Mouse (Mus musculus) midbrain, embryonic 13.5 days (tissue): ENCODE data around the gene Olfr1079. TPM values are rescaled to one million over a fixed set of nuclear protein-coding genes. Genes with fewer than 3 reads are reported as not detected.
"Not testable (repeated sequence)": the region's sequence is repeated elsewhere in the genome, so short reads cannot be mapped to it uniquely, and the experiment has no call there.

Source experiments
- ATAC-seq: fragments of 200-750 bp; cut with Nextera tagmentation; 2 replicates; pipeline ENCODE4 v1.8.0; 2017; ENCODE audit warnings: mild to moderate bottlenecking, moderate TSS enrichment, moderate library complexity
- H3K27ac ChIP-seq: fragments of 300-500 bp; sonication (generic); 2 replicates; pipeline ENCODE4 v1.5.1; 2015; ENCODE audit warnings: inconsistent platforms, mild to moderate bottlenecking, moderate library complexity
- H3K27me3 ChIP-seq: fragments of 300-500 bp; sonication (generic); 2 replicates; pipeline ENCODE4 v1.6.1; 2015; ENCODE audit warnings: mild to moderate bottlenecking, inconsistent platforms
- H3K36me3 ChIP-seq: fragments of 300-500 bp; sonication (generic); 2 replicates; pipeline ENCODE4 v1.6.1; 2015; ENCODE audit warnings: mild to moderate bottlenecking, inconsistent platforms
- H3K4me1 ChIP-seq: fragments of 300-500 bp; sonication (generic); replicated peaks from 2 replicates; pipeline ENCODE4 v1.6.1; 2015; ENCODE audit warnings: inconsistent platforms
- H3K4me2 ChIP-seq: fragments of 300-500 bp; sonication (generic); replicated peaks from 2 replicates; pipeline ENCODE4 v1.6.1; 2015; ENCODE audit warnings: moderate library complexity, mild to moderate bottlenecking, inconsistent platforms
- H3K4me3 ChIP-seq: fragments of 300-500 bp; sonication (generic); replicated peaks from 2 replicates; pipeline ENCODE4 v1.5.1; 2015; ENCODE audit warnings: mild to moderate bottlenecking, inconsistent platforms
- H3K9ac ChIP-seq: fragments of 300-500 bp; sonication (generic); replicated peaks from 2 replicates; pipeline ENCODE4 v1.6.1; 2015; ENCODE audit warnings: mild to moderate bottlenecking, inconsistent platforms
- H3K9me3 ChIP-seq: fragments of 300-500 bp; sonication (generic); 2 replicates; pipeline ENCODE4 v1.6.1; 2016; ENCODE audit warnings: mild to moderate bottlenecking, inconsistent platforms
- WGBS: fragments of 180-500 bp; shearing (Covaris S2); methylation state at CpG from one replicate; pipeline ENCODE4 v1.1.7; 2015; 5-methylcytosine and 5-hydroxymethylcytosine counted together
- polyA plus RNA-seq: library from polyadenylated mRNA; unstranded; fragments of >200 nt; fragmentation: Nextera tagmentation; extraction: Ambion mirVana; gene quantifications from 2 replicates; pipeline ENCODE4 v1.2.1, GENCODE M21; 2015

Olfr1079 gene
- polyA plus RNA-seq, result not detected in 2 replicates

DNA sequence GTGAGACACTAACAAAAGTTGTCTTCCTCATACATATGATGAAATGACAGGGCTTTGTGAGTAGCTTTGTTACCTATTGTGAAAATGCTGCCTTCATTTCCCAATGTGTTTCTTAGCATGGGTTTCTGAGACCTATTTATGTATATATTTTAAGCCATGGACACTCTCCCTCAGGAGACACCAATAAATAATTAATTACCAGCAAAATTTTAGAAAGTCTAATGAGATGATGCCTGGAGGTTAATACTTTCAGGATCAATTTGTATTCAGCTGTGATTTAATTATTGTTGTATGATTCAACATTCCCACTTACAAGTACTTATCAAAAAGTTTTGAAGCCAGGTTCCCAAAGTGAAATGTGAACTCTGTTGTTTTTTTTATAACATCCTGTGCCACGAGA lies at the start of gene Olfr1079:
Gene Olfr1079, minus strand, starts transcription at position 101 of the 400 bp plus-strand sequence.
- H3K9me3 ChIP-seq, result no peaks in the 10 kb centered on the region
- H3K9ac ChIP-seq, result no peak within 1 kb of the TSS
- H3K4me2 ChIP-seq, result no peak within 1 kb of the TSS
- no peak within 1 kb of the TSS for H3K4me3 ChIP-seq
- no peaks in the 10 kb centered on the region for H3K27me3 ChIP-seq
- no peaks in the 10 kb centered on the region for H3K36me3 ChIP-seq
- no peak within 1 kb of the TSS for H3K27ac ChIP-seq
- 63% methylated on average over 1 of the region's 1 CpGs for WGBS
- H3K4me1 ChIP-seq, result no peaks in the 10 kb centered on the region
- ATAC-seq, result no peak

DNA sequence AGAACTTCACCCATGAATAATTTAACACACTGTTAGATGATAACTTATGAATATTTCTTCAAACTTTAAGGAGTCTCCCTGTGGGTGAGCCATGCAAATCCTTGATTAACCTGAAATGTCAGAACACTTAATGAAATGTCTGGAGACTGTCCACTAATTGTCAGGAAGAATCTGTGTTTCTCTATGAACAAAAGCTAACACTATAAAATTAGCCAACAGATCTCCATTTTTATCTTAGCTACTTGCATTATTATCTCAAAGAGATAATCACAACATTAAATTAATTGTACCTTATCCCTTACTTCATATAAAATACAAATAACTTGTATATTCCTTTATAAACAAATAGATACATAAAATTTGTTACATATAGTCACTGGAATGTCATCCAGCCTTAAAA lies 15.9 kb upstream of the Olfr1079 start, which contains the start of gene Olfr1080:
Gene Olfr1080, minus strand, starts transcription at position 101 of the 400 bp plus-strand sequence.
- ATAC-seq, H3K4me3 ChIP-seq, H3K4me1 ChIP-seq, H3K4me2 ChIP-seq, H3K27ac ChIP-seq, H3K27me3 ChIP-seq, H3K9ac ChIP-seq, H3K9me3 ChIP-seq, H3K36me3 ChIP-seq: not testable (repeated sequence)

DNA sequence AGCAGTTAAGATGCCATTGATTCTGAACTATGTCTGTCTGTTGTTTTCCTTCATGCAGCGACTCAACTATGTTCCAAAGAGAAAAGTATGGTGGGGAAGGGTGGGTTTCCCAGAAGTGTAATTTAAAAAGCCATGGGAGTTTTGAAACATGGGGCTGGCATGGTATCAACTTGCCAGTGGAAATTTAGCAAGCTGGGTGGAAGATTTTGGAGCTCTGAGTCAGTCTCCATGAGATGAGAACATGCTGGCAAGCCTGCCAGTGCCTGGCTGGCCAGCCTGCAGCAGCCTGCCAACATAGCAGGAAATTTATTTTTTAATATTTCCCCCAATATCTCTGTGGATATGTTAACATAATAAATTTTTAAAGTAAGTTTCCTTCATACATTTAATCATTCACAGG lies 11.3 kb downstream of the Olfr1079 start:
- H3K4me3 ChIP-seq, result no peak overlapping the region

DNA sequence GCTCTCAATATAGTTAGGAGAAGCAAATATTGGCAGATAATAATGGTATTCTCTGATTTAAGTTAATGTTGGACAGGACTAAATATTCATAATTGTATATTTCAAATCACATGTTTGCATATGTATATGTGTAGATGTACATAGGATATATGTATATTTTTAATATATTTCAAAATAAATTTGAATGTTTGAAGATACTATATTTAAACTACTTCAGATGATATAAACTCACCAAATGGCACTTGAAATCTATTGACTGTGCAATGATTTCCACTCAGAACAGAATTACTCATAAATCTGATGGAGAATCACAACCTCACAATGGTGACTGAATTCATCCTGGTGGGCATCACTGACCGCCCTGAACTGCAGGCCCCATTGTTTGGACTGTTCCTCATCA lies 34.1 kb downstream of the Olfr1079 start, which contains the start of gene Olfr1076:
Gene Olfr1076, plus strand, starts transcription at position 301 of the 400 bp plus-strand sequence.
- WGBS, result 88% methylated on average over 1 of the region's 1 CpGs
- no peaks in the 10 kb centered on the region for H3K36me3 ChIP-seq
- ATAC-seq, result no peak
- H3K27me3 ChIP-seq, result no peaks in the 10 kb centered on the region
- no peak within 1 kb of the TSS for H3K27ac ChIP-seq
- H3K4me3 ChIP-seq, result no peak within 1 kb of the TSS
- no peaks in the 10 kb centered on the region for H3K9me3 ChIP-seq
- no peak within 1 kb of the TSS for H3K9ac ChIP-seq
- no peak within 1 kb of the TSS for H3K4me2 ChIP-seq
- no peaks in the 10 kb centered on the region for H3K4me1 ChIP-seq

More for the DNA sequence above, 11.3 kb downstream of the Olfr1079 start:
- Histone ChIP-seq H3K27me3 (no peaks in the 10 kb centered on the region), H3K27ac (no peak overlapping the region), H3K4me2 (no peak overlapping the region), H3K36me3 (no peaks in the 10 kb centered on the region), H3K9ac (no peak overlapping the region), H3K9me3 (no peaks in the 10 kb centered on the region), H3K4me1 (no peaks in the 10 kb centered on the region)
- 82% methylated on average over 1 of the region's 1 CpGs for WGBS
- no peak for ATAC-seq

DNA sequence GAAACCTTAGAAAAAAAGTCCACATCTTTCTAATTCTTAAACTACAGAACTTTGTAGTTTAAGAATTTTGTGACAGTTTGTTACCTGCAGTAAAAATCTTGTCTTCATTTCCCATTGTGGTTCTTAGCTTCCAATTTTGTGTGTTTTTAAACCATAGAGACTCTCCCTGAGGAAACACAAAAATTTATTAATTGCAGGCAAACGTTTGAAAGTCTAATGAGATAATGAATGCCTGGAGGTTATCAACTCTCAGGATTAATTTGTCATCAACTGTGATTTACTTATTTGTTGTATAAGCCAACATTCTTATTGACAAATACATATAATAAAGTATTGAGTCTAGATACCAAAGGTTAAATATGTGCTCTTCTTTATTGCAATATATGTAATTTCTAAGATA lies 55.0 kb downstream of the Olfr1079 start, which contains the start of gene Olfr228:
Gene Olfr228, minus strand, starts transcription at position 101 of the 400 bp plus-strand sequence.
- Histone ChIP-seq H3K9me3 (no peaks in the 10 kb centered on the region), H3K4me2 (no peak within 1 kb of the TSS), H3K4me3 (no peak within 1 kb of the TSS), H3K36me3 (no peaks in the 10 kb centered on the region), H3K27me3 (no peaks in the 10 kb centered on the region), H3K27ac (no peak within 1 kb of the TSS), H3K9ac (no peak within 1 kb of the TSS), H3K4me1 (no peaks in the 10 kb centered on the region)
- WGBS, result 57% methylated on average over 1 of the region's 1 CpGs
- no peak for ATAC-seq

Other genes with a start within 250 kb of the Olfr1079 start
- not detected in 2 replicates for gene Olfr1053, start 227.2 kb downstream of the Olfr1079 start, polyA plus RNA-seq
- not detected in 2 replicates for gene Olfr1054, start 207.0 kb downstream of the Olfr1079 start, polyA plus RNA-seq
- gene Olfr1055, start 192.2 kb downstream of the Olfr1079 start, polyA plus RNA-seq, result not detected in 2 replicates
- not detected in 2 replicates for gene Olfr1056, start 180.0 kb downstream of the Olfr1079 start, polyA plus RNA-seq
- gene Olfr1057, start 164.1 kb downstream of the Olfr1079 start, polyA plus RNA-seq, result not detected in 2 replicates
- gene Olfr1058, start 153.9 kb downstream of the Olfr1079 start, polyA plus RNA-seq, result not detected in 2 replicates
- gene Olfr1061, start 128.4 kb downstream of the Olfr1079 start, polyA plus RNA-seq, result not detected in 2 replicates
- gene Olfr1062, start 115.7 kb downstream of the Olfr1079 start, polyA plus RNA-seq, result not detected in 2 replicates
- gene Olfr1065, start 91.9 kb downstream of the Olfr1079 start, polyA plus RNA-seq, result not detected in 2 replicates
- gene Olfr1066, start 86.2 kb downstream of the Olfr1079 start, polyA plus RNA-seq, result not detected in 2 replicates
- not detected in 2 replicates for gene Olfr228, start 55.1 kb downstream of the Olfr1079 start, polyA plus RNA-seq
- not detected in 2 replicates for gene Olfr1076, start 34.0 kb downstream of the Olfr1079 start, polyA plus RNA-seq
- not detected in 2 replicates for gene Olfr1080, start 15.8 kb upstream of the Olfr1079 start, polyA plus RNA-seq
- not detected in 2 replicates for gene Olfr1082, start 56.5 kb upstream of the Olfr1079 start, polyA plus RNA-seq
- not detected in 2 replicates for gene Olfr1084, start 97.2 kb upstream of the Olfr1079 start, polyA plus RNA-seq
- gene Olfr1085, start 119.5 kb upstream of the Olfr1079 start, polyA plus RNA-seq, result not detected in 2 replicates
- gene Olfr1086, start 137.6 kb upstream of the Olfr1079 start, polyA plus RNA-seq, result not detected in 2 replicates
- gene Olfr1087, start 155.9 kb upstream of the Olfr1079 start, polyA plus RNA-seq, result not detected in 2 replicates
- not detected in 2 replicates for gene Olfr1089, start 191.2 kb upstream of the Olfr1079 start, polyA plus RNA-seq
- not detected in 2 replicates for gene Olfr1090, start 216.5 kb upstream of the Olfr1079 start, polyA plus RNA-seq
- not detected in 2 replicates for gene Olfr1093, start 240.0 kb upstream of the Olfr1079 start, polyA plus RNA-seq